Mouse (Mus musculus): ENCODE measurements at regions not wholly inside any gene's neighbourhood (a gene's known extent, or its start where the extent isn't known, plus 50 kb on each side); places are given as distances from the start of the nearest gene placed in this dataset.

DNA sequence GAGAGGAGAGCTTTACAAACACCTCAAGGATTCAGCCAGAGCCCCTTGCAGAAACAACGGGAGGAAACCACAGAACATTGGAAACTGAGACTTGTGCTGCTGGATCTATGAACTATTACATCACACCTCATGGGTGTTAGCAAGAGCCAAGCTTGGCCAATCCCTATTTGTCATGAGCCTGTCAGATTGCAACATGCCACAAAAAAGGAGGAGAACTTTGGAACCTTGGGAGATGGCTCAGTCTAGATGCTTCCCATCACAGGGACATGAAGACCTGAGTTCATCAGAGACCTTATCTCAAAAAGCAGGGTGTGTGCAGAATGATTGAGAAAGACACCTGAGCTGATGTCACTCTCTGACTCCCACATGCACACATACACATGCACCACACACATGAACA, 68.3 kb upstream of the Onecut1 start:
- H3K9me3 ChIP-seq = no peaks in the 10 kb centered on the region
- no peak overlapping the region for H3K4me2 ChIP-seq (replicated peaks)
- no peaks in the 10 kb centered on the region for H3K36me3 ChIP-seq
- H3K9ac ChIP-seq (replicated peaks) = no peak overlapping the region
- H3K27me3 ChIP-seq = no peaks in the 10 kb centered on the region
- ATAC-seq (replicated peaks) = no peak
- no peak overlapping the region for H3K27ac ChIP-seq (replicated peaks)
- WGBS = 94% methylated on average over 1 of the region's 1 CpGs
- no peaks in the 10 kb centered on the region for H3K4me1 ChIP-seq
- H3K4me3 ChIP-seq = no peak overlapping the region

DNA sequence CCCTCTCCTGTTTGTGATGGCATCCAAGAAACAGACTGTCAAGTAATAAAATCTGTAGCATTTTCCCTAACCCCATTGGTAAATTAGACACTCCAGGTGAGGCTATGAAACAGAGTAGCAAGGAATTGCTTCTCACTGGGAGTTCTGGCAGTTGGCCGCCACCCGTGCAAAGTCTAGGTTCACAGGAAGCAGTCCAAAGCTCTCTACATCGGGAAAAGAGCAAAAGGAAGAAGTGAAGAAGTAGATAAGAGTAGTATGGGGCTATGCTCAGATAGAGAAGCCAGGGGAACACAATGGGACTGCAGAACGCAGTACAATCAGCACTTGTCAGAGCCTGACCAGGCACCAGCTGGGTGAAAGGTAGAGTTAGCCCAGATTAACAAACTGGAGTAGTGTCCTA, 65.7 kb upstream of the Onecut1 start:
- Histone ChIP-seq H3K4me1 (no peaks in the 10 kb centered on the region), H3K9ac (replicated peaks) (no peak overlapping the region), H3K9me3 (no peaks in the 10 kb centered on the region), H3K4me3 (no peak overlapping the region), H3K36me3 (no peaks in the 10 kb centered on the region), H3K4me2 (replicated peaks) (no peak overlapping the region), H3K27me3 (no peaks in the 10 kb centered on the region), H3K27ac (replicated peaks) (no peak overlapping the region)
- ATAC-seq (replicated peaks) = no peak
- WGBS = 90% methylated on average over 4 of the region's 4 CpGs

DNA sequence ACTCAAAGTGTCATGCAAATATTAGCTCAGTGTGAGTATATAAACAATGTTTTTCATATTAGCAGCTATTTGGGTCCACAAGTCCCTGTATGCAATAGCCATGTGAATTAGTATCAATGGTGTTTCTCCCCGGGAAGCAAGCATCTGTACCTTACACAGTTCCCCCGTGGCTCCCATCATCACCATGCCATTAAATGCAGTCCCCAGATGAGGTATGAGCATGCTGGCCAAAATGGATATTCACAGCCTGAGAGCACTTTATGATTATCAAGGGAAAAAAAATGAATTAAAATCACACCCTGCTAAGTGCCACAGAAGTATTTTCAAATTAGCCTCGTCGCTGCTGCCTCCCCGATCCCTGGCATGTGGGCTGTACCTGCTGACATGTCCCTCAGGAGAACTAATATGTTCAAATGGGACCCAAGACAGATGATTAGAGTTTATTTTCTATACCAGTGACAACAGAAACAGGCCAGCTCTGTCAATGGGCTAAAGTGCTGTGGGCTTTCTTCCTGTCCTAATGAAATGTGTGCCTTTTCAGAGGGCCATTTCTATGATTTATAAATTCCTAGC, 64.4 kb upstream of the Onecut1 start:
- no peak overlapping the region for H3K27ac ChIP-seq (replicated peaks)
- no peak overlapping the region for H3K4me3 ChIP-seq
- no peaks in the 10 kb centered on the region for H3K9me3 ChIP-seq
- no peaks in the 10 kb centered on the region for H3K36me3 ChIP-seq
- no peak for ATAC-seq (replicated peaks)
- H3K4me2 ChIP-seq (replicated peaks) = no peak overlapping the region
- WGBS = 74% methylated on average over 5 of the region's 5 CpGs
- H3K9ac ChIP-seq (replicated peaks) = no peak overlapping the region
- H3K27me3 ChIP-seq = no peaks in the 10 kb centered on the region
- H3K4me1 ChIP-seq = no peaks in the 10 kb centered on the region

DNA sequence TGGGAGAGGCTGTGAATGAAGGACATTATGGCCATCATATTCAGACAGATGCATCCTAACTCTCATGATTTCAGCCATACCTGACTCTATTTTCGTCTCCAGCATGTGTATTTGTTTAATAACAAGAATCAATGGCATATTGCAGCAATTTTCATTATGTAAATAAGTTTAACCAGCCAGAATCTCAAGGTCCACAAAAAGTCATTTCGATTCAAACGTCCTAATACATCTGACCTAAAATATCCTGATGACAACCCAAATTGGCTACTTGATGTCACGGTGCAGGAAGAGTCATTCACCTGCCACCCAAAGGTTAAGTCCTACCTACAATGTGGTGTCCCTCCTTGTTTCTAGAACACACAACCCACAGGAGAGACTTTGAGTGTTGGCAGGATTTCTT, 60.6 kb upstream of the Onecut1 start:
- Histone ChIP-seq H3K36me3 (no peaks in the 10 kb centered on the region), H3K4me3 (no peak overlapping the region), H3K27me3 (no peaks in the 10 kb centered on the region), H3K4me2 (replicated peaks) (no peak overlapping the region), H3K9me3 (no peaks in the 10 kb centered on the region), H3K27ac (replicated peaks) (no peak overlapping the region), H3K9ac (replicated peaks) (no peak overlapping the region), H3K4me1 (no peaks in the 10 kb centered on the region)
- no peak for ATAC-seq (replicated peaks)
- 81% methylated on average over 4 of the region's 4 CpGs for WGBS

DNA sequence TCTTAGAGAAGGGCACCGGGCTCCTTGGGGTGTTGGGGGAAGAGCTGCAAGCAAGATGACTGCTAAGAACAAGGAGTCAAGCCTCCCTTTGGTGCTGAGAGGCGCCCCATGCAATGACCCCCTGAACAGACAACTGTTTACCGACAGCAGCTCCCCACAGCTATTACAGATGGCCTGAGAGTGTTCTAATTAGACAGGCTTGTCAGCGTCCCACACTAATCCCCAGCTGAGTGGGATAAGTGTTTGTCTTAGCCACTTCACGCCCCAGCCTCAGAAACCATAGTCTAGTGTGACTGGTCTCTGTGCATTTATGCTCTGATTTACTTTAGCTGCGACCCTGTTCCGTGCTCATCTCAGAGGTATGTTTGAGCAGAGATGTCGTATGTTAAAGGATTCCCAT, 50.3 kb upstream of the Onecut1 start:
- Histone ChIP-seq H3K9ac (replicated peaks) (no peak overlapping the region), H3K4me2 (replicated peaks) (no peak overlapping the region), H3K36me3 (no peaks in the 10 kb centered on the region), H3K4me3 (no peak overlapping the region), H3K27me3 (no peaks in the 10 kb centered on the region), H3K9me3 (no peaks in the 10 kb centered on the region), H3K27ac (replicated peaks) (no peak overlapping the region), H3K4me1 (peaks cover 10% of the 10 kb centered on the region; the same call in 1 of the 2 replicates)
- WGBS = 5% methylated on average over 8 of the region's 8 CpGs
- no peak; the same call in 1 of the 2 replicates for ATAC-seq (replicated peaks)

Measured in forebrain, embryonic 15.5 days (tissue).